Mouse (Mus musculus) neural tube, embryonic 14.5 days (tissue): ENCODE results near the gene Yeats2. TPM values are rescaled to one million over a fixed set of nuclear protein-coding genes. Genes with fewer than 3 reads are reported as not detected.
A peak's percentile ranks its signal among the peaks of the same experiment; 100 is the strongest.

ENCODE experiments used
- ATAC-seq: fragments of 200-750 bp; cut with Nextera tagmentation; 2 replicates; pipeline ENCODE4 v1.8.0; 2017; ENCODE audit warnings: low read depth, mild to moderate bottlenecking, moderate TSS enrichment, moderate library complexity
- H3K27ac ChIP-seq: fragments of 300-500 bp; sonication (generic); 2 replicates; pipeline ENCODE4 v1.5.1; 2014; ENCODE audit warnings: low read depth, mild to moderate bottlenecking, control low read depth, low read length, moderate library complexity, mixed read lengths
- H3K27me3 ChIP-seq: fragments of 300-500 bp; sonication (generic); 2 replicates; pipeline ENCODE4 v1.6.1; 2014; ENCODE audit warnings: low read length; ENCODE audit not compliant: control insufficient read depth, insufficient read depth
- H3K36me3 ChIP-seq: fragments of 300-500 bp; sonication (generic); 2 replicates; pipeline ENCODE4 v1.6.1; 2014; ENCODE audit warnings: low read length, mixed read lengths; ENCODE audit not compliant: control insufficient read depth, insufficient read depth
- H3K4me1 ChIP-seq: fragments of 300-500 bp; sonication (generic); 2 replicates; pipeline ENCODE4 v1.6.1; 2014; ENCODE audit warnings: low read length; ENCODE audit not compliant: control insufficient read depth, insufficient read depth
- H3K4me2 ChIP-seq: fragments of 300-500 bp; sonication (generic); 2 replicates; pipeline ENCODE4 v1.6.1; 2014; ENCODE audit warnings: mild to moderate bottlenecking, low read depth, low read length, control low read depth
- H3K4me3 ChIP-seq: fragments of 300-500 bp; sonication (generic); 2 replicates; pipeline ENCODE4 v1.5.1; 2014; ENCODE audit warnings: low read depth, low read length, control low read depth, mixed read lengths
- H3K9ac ChIP-seq: fragments of 300-500 bp; sonication (generic); replicated peaks from 2 replicates; pipeline ENCODE4 v1.6.1; 2014; ENCODE audit warnings: low read depth, mild to moderate bottlenecking, control low read depth, low read length, mixed read lengths
- H3K9me3 ChIP-seq: fragments of 300-500 bp; sonication (generic); 2 replicates; pipeline ENCODE4 v1.6.1; 2016; ENCODE audit warnings: low read length; ENCODE audit not compliant: control insufficient read depth
- whole genome bisulfite sequencing: fragments of 180-500 bp; shearing (Covaris S2); extraction: QIAGEN DNeasy Blood & Tissue Kit; methylation state at CpG from one replicate; pipeline ENCODE4 v1.1.7; 2014; 5-methylcytosine and 5-hydroxymethylcytosine counted together
- polyA plus RNA-seq: library from polyadenylated mRNA; unstranded; fragments of >200 nt; fragmentation: Nextera tagmentation; extraction: Ambion mirVana; gene quantifications from 2 replicates; pipeline ENCODE4 v1.2.1, GENCODE M21; 2014

The Yeats2 gene
- polyA plus RNA-seq, 1 experiment from 2014 or later: 25.7 TPM

DNA sequence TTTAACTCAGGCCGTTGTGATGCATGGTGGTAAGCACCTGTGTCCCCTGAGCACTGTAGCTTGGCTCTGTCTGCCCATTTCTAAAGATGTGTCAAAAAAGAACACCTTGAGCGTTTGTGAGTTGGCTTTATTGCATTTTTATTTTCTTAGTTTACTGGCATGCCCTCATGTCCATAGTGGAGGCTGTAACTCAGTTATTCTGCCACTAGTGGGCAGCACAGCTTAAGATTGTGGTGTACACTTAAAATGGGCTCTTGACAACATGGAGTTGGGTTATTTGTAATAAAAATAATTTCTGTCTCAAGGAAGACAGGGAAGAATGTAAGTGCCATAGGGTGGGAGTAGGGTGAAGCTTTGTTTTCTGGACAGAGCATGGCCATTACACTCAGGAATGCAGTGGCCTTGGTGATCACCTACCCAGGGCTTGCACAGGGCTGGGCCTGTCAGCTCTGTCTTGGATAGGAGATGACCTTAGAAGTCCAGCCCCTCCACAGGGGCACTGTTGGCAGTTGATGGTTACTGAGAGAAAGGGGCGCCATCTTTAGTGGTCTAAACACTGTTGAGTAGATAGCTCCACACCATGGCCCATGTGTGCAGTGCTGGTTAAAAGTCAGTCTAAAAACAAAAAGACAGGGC is 72.8 kb downstream of the Yeats2 start:
- 87% methylated on average over 3 of the region's 3 CpGs for WGBS
- H3K4me3 ChIP-seq: no peak overlapping the region
- H3K36me3 ChIP-seq: peaks cover 68% of the 10 kb centered on the region
- no peaks in the 10 kb centered on the region for H3K27me3 ChIP-seq
- no peak overlapping the region for H3K4me2 ChIP-seq
- no peak for ATAC-seq
- no peak overlapping the region for H3K9ac ChIP-seq
- no peaks in the 10 kb centered on the region for H3K4me1 ChIP-seq
- H3K9me3 ChIP-seq: no peaks in the 10 kb centered on the region
- H3K27ac ChIP-seq: no peak overlapping the region

DNA sequence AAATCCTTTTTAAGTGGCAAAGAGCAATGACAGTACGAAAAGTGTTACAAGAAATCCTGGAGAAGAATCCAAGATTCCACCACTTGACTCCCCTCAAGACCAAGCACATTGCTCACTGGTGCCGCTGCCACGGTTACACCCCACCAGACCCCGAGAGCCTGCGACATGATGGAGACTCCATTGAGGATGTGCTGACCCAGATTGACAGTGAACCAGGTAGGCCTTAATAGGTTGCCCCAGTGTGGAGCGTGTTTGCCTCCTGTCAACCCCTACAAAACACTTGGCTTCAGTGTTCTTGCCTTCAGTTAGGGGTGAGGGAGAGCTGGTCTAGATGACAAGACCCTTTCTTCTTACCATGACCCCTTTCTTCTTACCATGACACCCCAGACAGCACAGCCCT is 81.9 kb downstream of the Yeats2 start:
- Histone ChIP-seq H3K27me3 (no peaks in the 10 kb centered on the region), H3K4me1 (no peaks in the 10 kb centered on the region), H3K9me3 (no peaks in the 10 kb centered on the region), H3K4me3 (no peak overlapping the region), H3K9ac (no peak overlapping the region), H3K27ac (no peak overlapping the region), H3K4me2 (no peak overlapping the region), H3K36me3 (peaks cover 60% of the 10 kb centered on the region)
- ATAC-seq: no peak
- WGBS: 100% methylated on average over 6 of the region's 6 CpGs

GRCm38 (mm10) chr16:20226676-20227075 is 85.8 kb downstream of the Yeats2 start:
- peaks cover 57% of the 10 kb centered on the region for H3K36me3 ChIP-seq
- no peak overlapping the region for H3K9ac ChIP-seq
- no peaks in the 10 kb centered on the region for H3K27me3 ChIP-seq
- WGBS: 91% methylated on average over 4 of the region's 4 CpGs
- H3K4me3 ChIP-seq: no peak overlapping the region
- H3K4me1 ChIP-seq: no peaks in the 10 kb centered on the region
- ATAC-seq: no peak
- no peak overlapping the region for H3K4me2 ChIP-seq
- no peaks in the 10 kb centered on the region for H3K9me3 ChIP-seq
- no peak overlapping the region for H3K27ac ChIP-seq

- no peak for ATAC-seq
Observed at GRCm38 (mm10) chr16:20227504-20227903, 86.6 kb downstream of the Yeats2 start.

GRCm38 (mm10) chr16:20228167-20228566 is 87.3 kb downstream of the Yeats2 start:
- no peaks in the 10 kb centered on the region for H3K9me3 ChIP-seq
- H3K4me2 ChIP-seq: no peak overlapping the region
- H3K9ac ChIP-seq: no peak overlapping the region
- no peaks in the 10 kb centered on the region for H3K27me3 ChIP-seq
- ATAC-seq: no peak
- WGBS: 98% methylated on average over 5 of the region's 5 CpGs
- H3K4me1 ChIP-seq: no peaks in the 10 kb centered on the region
- no peak overlapping the region for H3K4me3 ChIP-seq
- no peak overlapping the region for H3K27ac ChIP-seq
- peaks cover 47% of the 10 kb centered on the region for H3K36me3 ChIP-seq

More at GRCm38 (mm10) chr16:20227504-20227903, 86.6 kb downstream of the Yeats2 start:
- Histone ChIP-seq H3K27me3 (no peaks in the 10 kb centered on the region), H3K36me3 (peaks cover 50% of the 10 kb centered on the region), H3K27ac (no peak overlapping the region), H3K9me3 (no peaks in the 10 kb centered on the region), H3K9ac (no peak overlapping the region), H3K4me1 (no peaks in the 10 kb centered on the region), H3K4me3 (no peak overlapping the region), H3K4me2 (no peak overlapping the region)
- WGBS: 84% methylated on average over 6 of the region's 6 CpGs

- Histone ChIP-seq H3K9ac (no peak overlapping the region), H3K27ac (no peak overlapping the region), H3K4me1 (0 out of 2 replicates have a peak, but pooled peaks cover 3% of the 10 kb centered on the region), H3K9me3 (no peaks in the 10 kb centered on the region), H3K27me3 (no peaks in the 10 kb centered on the region), H3K36me3 (peaks cover 20% of the 10 kb centered on the region), H3K4me3 (no peak overlapping the region), H3K4me2 (no peak overlapping the region)
- no peak for ATAC-seq
- WGBS: 57% methylated on average over 4 of the region's 4 CpGs
Observed at GRCm38 (mm10) chr16:20234406-20234805, 93.5 kb downstream of the Yeats2 start.

- Histone ChIP-seq H3K27ac (0 out of 2 replicates have a peak overlapping the region, but pooled peaks have one; percentile 12), H3K27me3 (peaks cover 3% of the 10 kb centered on the region; the same call in 1 of the 2 replicates), H3K4me1 (peaks cover 7% of the 10 kb centered on the region; the same call in 1 of the 2 replicates), H3K4me3 (no peak overlapping the region), H3K4me2 (no peak overlapping the region), H3K9ac (0 out of 2 replicates have a peak overlapping the region, but pooled peaks have one; percentile 5), H3K36me3 (peaks cover 7% of the 10 kb centered on the region; the same call in 1 of the 2 replicates), H3K9me3 (no peaks in the 10 kb centered on the region)
- WGBS: 48% methylated on average over 4 of the region's 4 CpGs
- no peak for ATAC-seq
Observed at GRCm38 (mm10) chr16:20237426-20237825, 96.6 kb downstream of the Yeats2 start.

DNA sequence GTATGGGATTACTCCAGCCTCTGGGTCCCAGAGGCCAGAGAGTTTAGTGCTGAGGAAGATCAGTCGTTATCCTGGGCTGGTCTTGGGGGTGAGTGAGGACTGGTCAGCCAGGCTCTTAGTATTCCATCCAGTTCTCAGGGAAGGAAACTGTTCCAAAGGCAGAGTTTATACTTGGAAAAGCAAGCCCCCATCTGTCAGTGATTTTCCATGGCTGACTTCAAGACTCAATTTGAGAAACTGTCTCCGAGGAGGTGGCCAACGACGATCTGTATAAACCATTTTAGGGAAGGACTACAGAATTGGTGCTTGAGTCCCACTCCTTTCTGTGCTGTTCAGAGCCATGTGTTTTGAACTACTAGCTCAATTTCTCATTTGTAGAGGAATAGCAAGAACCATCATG is 97.8 kb downstream of the Yeats2 start:
- Histone ChIP-seq H3K9ac (no peak overlapping the region), H3K27me3 (peaks cover 3% of the 10 kb centered on the region; the same call in 1 of the 2 replicates), H3K9me3 (no peaks in the 10 kb centered on the region), H3K36me3 (0 out of 2 replicates have a peak, but pooled peaks cover 4% of the 10 kb centered on the region), H3K4me1 (peaks cover 7% of the 10 kb centered on the region; the same call in 1 of the 2 replicates), H3K27ac (no peak overlapping the region), H3K4me3 (no peak overlapping the region), H3K4me2 (no peak overlapping the region)
- no peak for ATAC-seq
- 93% methylated on average over 4 of the region's 4 CpGs for WGBS
